Mouse (Mus musculus) thymus, postnatal 25 days (tissue): ENCODE data around the gene Clrn3.
"Not testable (repeated sequence)": the region's sequence is repeated elsewhere in the genome, so short reads cannot be mapped to it uniquely, and the experiment has no call there.

ENCODE experiments used
- DNase-seq: peaks from one replicate; pipeline ENCODE4 v3.0.0; 2022

Gene Clrn3

DNA sequence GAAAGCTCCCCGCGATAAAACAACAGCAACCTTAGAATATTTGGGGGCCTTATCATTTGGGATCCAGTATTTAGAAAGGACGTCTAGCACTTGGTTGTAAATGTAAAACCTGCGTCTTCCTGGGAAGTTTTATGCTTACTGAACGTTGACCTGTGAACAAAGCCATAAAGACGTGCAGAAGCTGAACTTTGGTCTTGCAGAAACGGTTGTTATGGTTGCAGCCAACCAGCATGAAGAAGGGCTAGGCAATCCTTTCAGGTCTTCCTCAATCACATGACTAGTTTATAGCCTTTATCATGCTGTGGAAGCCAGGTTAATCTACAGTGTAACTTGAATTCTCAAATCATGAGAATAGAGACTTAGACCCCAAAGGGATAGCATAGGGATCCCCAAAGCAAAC, at the start of gene Clrn3:
Clrn3 (minus strand) TSS at position 140 of the 400 bp plus-strand sequence.
- no peak for DNase-seq

GRCm38 (mm10) chr7:135576329-135576728, 47.9 kb upstream of the Clrn3 start:
- no peak for DNase-seq

DNA sequence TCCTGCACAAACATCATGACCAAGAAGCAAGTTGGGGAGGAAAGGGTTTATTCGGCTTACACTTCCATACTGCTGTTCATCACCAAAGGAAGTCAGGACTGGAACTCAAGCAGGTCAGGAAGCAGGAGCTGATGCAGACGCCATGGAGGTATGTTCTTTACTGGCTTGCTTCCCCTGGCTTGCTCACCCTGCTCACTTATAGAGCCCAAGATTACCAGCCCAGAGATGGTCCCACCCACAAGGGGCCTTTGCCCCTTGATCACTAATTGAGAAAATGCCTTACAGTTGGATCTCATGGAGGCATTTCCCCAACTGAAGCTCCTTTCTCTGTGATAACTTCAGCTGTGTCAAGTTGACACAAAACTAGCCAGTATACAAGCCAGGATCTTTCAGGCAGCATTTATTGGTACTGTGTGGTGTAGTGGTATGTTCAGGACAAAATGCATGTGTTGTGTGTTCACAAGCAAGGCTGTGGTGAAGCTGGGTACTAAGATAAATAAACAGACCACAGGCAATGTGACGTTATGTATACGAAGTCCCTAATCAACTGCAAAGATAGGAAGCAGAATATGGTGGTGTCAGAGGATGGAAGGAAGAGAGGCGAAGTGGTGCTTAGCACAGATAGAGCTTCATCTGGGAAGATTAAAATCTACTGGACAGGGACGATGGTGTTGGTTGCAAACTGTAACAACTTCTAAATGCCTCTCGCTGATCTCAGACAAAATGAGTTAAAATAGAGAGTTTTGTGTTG, 47.0 kb upstream of the Clrn3 start:
- DNase-seq, result not testable (repeated sequence)

- DNase-seq, result no peak
These were observed 43.6 kb upstream of the Clrn3 start for GRCm38 (mm10) chr7:135571951-135572559.

- no peak for DNase-seq
These were observed 42.9 kb upstream of the Clrn3 start for GRCm38 (mm10) chr7:135571392-135571791.

DNA sequence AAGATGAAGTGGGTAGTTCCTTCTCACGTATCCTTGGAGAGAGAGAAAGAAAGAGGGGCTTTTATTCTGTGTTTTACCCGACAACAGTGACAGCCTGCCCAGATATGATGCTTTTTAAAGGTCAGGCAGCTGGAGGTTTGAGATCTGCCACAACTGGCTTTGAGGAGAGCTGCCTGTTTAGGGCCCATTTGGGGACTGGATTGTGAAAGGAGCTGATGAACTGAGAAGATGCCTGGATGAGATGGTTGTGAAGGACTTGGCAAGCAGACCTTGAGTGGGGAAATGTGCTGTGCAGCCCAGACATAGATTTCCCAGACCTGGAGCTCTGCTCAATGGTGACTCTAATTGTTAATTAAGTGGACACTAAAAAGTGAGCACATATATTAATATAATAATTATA, 40.1 kb upstream of the Clrn3 start:
- no peak for DNase-seq

DNA sequence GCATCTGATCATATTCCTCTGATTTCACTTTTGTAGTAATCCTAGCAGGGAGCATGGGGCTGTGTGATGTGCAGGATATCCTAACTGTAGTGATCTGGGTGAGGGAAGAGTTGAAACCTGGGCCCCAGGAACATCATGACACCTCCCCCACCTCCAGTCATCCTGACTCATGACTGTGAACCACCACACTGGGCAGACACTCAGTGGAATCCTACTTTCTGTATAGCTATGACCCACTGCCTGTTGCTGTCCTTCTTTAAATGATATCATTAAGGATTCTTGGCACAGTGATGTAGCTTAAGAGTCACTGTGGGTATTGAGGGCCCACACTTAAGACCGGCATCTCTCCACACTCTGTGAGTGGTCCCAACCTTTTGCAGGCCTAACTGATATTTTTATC, 39.1 kb upstream of the Clrn3 start:
- DNase-seq, result no peak

GRCm38 (mm10) chr7:135566013-135566412, 37.6 kb upstream of the Clrn3 start:
- no peak for DNase-seq

GRCm38 (mm10) chr7:135564022-135564421, 35.6 kb upstream of the Clrn3 start:
- DNase-seq, result no peak

- no peak for DNase-seq
These were observed 31.8 kb upstream of the Clrn3 start for GRCm38 (mm10) chr7:135560280-135560679.

DNA sequence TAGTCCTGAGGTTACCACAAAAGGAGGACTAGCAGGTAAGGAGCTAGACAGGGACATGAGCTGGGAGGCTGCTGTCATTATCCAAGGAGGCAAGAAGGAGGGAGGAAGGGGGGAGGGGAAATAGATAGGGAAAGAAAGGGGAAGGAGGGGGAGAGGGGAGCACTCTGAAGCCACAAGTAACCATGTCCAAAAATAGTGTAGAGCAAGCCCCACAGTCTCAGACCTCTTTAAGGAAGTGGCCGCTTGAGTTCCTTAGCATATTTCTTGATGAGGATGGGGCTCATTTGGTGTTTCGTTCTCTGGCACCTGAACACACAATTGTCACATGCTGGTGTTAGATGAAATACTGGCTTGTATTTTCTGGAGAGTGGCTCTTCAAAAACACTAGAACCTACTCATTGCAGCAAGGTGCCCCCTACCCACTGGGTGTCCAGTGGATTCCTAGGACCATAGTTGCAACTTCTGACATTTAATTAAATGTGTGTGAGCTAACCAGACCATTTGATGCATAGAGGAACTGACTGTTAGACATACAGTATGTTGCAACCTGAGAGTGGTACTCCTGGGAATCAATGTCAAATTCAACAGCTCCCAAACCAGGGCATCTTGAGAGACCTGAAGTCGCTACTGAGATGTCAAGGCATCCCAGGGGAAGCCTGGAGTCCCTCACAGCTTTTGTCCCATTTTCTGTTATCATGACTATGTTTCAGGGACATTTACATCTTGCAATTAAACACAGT, 28.4 kb upstream of the Clrn3 start:
- DNase-seq, result no peak

- DNase-seq, result no peak
These were observed 25.1 kb upstream of the Clrn3 start for GRCm38 (mm10) chr7:135553550-135553949.

DNA sequence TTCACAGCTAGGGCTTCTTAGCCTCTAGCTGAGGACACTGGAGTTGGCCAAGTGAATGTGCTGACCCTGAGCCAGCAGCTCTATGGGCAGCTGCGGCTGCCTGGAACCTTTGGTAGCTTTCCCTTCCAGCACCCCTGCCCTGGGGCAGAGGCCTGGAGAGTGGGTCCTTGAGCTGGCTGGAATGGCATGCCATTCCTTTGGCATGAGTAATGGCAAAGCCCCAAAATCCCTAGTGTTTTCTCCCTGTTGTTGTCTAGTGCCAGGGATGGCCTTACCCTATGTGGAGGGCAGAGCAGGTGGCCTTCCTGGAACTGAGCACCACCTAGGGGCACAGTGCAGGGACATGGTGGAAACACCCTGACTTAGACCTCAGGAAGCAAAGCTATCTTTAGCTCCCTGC, 23.1 kb upstream of the Clrn3 start:
- no peak for DNase-seq

DNA sequence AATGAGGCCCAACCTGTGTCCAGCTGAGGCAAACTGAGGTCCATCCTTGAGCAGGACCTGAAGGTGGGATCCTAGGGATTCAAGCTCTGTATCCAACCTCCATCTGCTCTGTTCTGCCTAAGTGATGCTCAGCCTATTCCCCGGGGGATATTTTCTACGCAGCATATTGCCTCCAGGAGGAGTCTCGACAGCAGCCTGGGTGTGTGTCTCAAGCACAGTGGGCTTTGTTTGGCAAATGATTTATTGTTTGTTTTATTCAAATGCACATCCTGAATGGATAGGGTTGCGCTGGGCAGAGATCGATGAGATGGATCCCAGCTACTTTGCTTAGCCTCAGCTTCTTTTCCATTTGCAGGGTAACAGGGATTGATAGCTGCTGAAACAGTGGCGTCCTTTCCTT, 20.0 kb upstream of the Clrn3 start:
- DNase-seq, result no peak

GRCm38 (mm10) chr7:135546530-135546929, 18.1 kb upstream of the Clrn3 start:
- DNase-seq, result peak; percentile 46

- no peak for DNase-seq
These were observed 17.5 kb upstream of the Clrn3 start for GRCm38 (mm10) chr7:135545957-135546356.

DNA sequence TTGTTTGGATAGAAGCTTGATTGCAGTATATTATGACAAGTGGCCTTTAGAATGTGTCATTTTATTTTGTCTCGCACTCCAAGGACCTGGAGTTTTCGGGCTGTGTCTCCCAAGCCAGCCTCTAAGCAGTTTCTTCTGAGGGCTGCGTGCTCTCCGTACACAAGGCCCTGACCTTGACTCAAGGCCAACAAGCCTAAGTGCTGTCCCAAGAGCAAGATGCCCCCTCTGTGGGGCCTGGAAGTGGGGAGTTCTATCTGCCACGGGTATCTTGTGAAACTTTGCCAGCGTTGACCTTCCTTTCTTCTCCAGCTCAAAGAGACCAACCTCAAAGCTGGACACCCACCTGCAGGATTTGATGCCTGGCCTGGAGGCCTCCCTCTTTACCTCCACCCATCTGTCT, 15.9 kb upstream of the Clrn3 start:
- DNase-seq, result no peak

- DNase-seq, result no peak
These were observed 14.6 kb upstream of the Clrn3 start for GRCm38 (mm10) chr7:135543033-135543432.

GRCm38 (mm10) chr7:135542235-135542634, 13.8 kb upstream of the Clrn3 start:
- peak; percentile 78 for DNase-seq

- DNase-seq, result no peak
These were observed 11.0 kb upstream of the Clrn3 start for GRCm38 (mm10) chr7:135539429-135539828.

GRCm38 (mm10) chr7:135537948-135538741, 9.7 kb upstream of the Clrn3 start:
- DNase-seq, result no peak

DNA sequence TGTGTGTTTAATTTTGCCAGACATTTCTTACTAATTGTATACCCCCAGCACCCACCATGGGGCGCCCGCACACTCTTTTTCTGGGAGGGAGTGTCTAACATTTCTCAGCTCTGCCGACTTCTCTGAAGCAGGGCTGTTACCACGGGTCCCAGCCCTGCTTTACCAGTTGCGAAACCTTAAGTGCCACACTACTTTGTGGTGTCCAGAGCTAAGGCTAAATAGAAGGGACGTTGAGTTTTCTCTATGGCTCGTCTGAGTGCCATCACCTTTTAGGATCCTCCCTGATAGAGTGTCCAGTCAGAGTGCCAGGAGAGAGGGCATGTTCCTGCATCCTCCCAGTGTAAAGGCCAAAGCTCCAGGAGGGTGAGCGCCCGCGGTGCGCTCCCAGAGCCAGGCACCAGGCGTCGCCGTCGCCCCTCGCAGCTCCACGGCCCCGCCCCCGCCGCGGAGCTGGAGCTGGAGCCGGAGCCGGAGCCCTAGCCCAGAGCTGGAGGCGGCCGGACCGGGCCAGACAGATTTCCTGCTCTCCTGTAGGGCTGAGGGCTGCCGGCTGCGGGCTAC, 9.0 kb upstream of the Clrn3 start, which contains the start of gene Ptpre:
Ptpre (plus strand) TSS at position 141 of the 561 bp plus-strand sequence.
- peak; percentile 79 for DNase-seq

- DNase-seq, result no peak
These were observed 7.5 kb upstream of the Clrn3 start for GRCm38 (mm10) chr7:135535908-135536307.
